Comparison of ENCODE assay signal across 8 mouse cellular contexts in genomic region chr8:84010625-84011611, GRCm38 (mm10). TPM values are rescaled to one million over a fixed set of nuclear protein-coding genes. Genes with fewer than 3 reads are reported as not detected.
A peak's percentile ranks its signal among the peaks of the same experiment; 100 is the strongest.
DNase-seq lines count a peak whose midpoint lies in the region; ATAC-seq and TF ChIP-seq lines count a peak whose summit lies in the region.

No protein-coding gene starts in this region.

- peaks cover 32% of the 10 kb centered on the region for H3K4me1 ChIP-seq in embryonic facial prominence, embryonic 15.5 days
- peaks cover 2 to 22% of the 10 kb centered on the region in 2 experiments; a peak in 3 of 4 replicates for H3K4me1 ChIP-seq in heart, embryonic 14.5 days (ENCODE audit: control insufficient read depth in 2 of 2, insufficient read depth in 2 of 2, low read length in 2 of 2)
- peaks cover 25% of the 10 kb centered on the region for H3K4me1 ChIP-seq in kidney, embryonic 16.5 days (ENCODE audit: insufficient read depth, low read length)
- no peaks in the 10 kb centered on the region; the same call in 1 of the 2 replicates for H3K4me1 ChIP-seq in lung, embryonic 14.5 days (ENCODE audit: insufficient read depth)
- peaks cover 30% of the 10 kb centered on the region for H3K4me1 ChIP-seq in neural tube, embryonic 15.5 days

- H3K4me2 ChIP-seq in embryonic facial prominence, embryonic 15.5 days (replicated peaks), result peak overlapping the region; percentile 99
- peak overlapping the region; percentile 99 for H3K4me2 ChIP-seq in heart, embryonic 14.5 days (ENCODE audit: low read length)
- H3K4me2 ChIP-seq in kidney, embryonic 16.5 days (replicated peaks; ENCODE audit: low read depth, low read length), result peak overlapping the region; percentile 82
- H3K4me2 ChIP-seq in lung, embryonic 14.5 days, result peak overlapping the region; percentile 95
- H3K4me2 ChIP-seq in neural tube, embryonic 15.5 days, result peak overlapping the region; percentile 99

- H3K27ac ChIP-seq in embryonic facial prominence, embryonic 15.5 days (replicated peaks), result no peak overlapping the region
- no peak overlapping the region for H3K27ac ChIP-seq in heart, embryonic 14.5 days (replicated peaks in 1 of 2; ENCODE audit: control insufficient read depth in 1 of 2, insufficient read depth in 1 of 2, low read depth in 2 of 2, low read length in 2 of 2)
- no peak overlapping the region for H3K27ac ChIP-seq in kidney, embryonic 16.5 days (ENCODE audit: low read length)
- H3K27ac ChIP-seq in lung, embryonic 14.5 days (ENCODE audit: low read depth), result no peak overlapping the region
- no peak overlapping the region for H3K27ac ChIP-seq in neural tube, embryonic 15.5 days (replicated peaks)

- peaks cover 41% of the 10 kb centered on the region for H3K27me3 ChIP-seq in embryonic facial prominence, embryonic 15.5 days
- peaks cover 35% of the 10 kb centered on the region for H3K27me3 ChIP-seq in heart, embryonic 14.5 days (ENCODE audit: control insufficient read depth, insufficient read depth, low read length)
- peaks cover 36% of the 10 kb centered on the region for H3K27me3 ChIP-seq in kidney, embryonic 16.5 days (ENCODE audit: insufficient read depth, low read length)
- H3K27me3 ChIP-seq in lung, embryonic 14.5 days (ENCODE audit: insufficient read depth, low read length), result peaks cover 39% of the 10 kb centered on the region
- H3K27me3 ChIP-seq in neural tube, embryonic 15.5 days (replicated peaks), result peaks cover 42% of the 10 kb centered on the region

- TF ChIP-seq CTCF in lung, embryonic 14.5 days (IDR thresholded peaks at IDR 0.05; ENCODE audit: low read depth), result peak; percentile 38; the same call in 1 of the 2 replicates

- ATAC-seq in embryonic facial prominence, embryonic 15.5 days (ENCODE audit: insufficient number of reproducible peaks, low FRiP score, low TSS enrichment, low read depth), result peak; percentile 48
- peak; percentile 42 for ATAC-seq in heart, embryonic 14.5 days (ENCODE audit: insufficient number of reproducible peaks, insufficient read depth, low FRiP score, low read depth)
- ATAC-seq in kidney, embryonic 16.5 days (ENCODE audit: low FRiP score, low TSS enrichment), result peak; percentile 26; the same call in 1 of the 2 replicates
- peak; percentile 34; the same call in 1 of the 2 replicates for ATAC-seq in lung, embryonic 14.5 days (ENCODE audit: insufficient read depth)
- ATAC-seq in neural tube, embryonic 15.5 days (ENCODE audit: low FRiP score), result peak; percentile 61

- WGBS in embryonic facial prominence, embryonic 15.5 days, result under 1% methylated on average over 75 of the region's 83 CpGs
- 2% methylated on average over 83 of the region's 83 CpGs for WGBS in heart, embryonic 14.5 days
- under 1% methylated on average over 80 of the region's 83 CpGs for WGBS in kidney, embryonic 16.5 days
- WGBS in lung, embryonic 14.5 days, result 2% methylated on average over 83 of the region's 83 CpGs
- WGBS in neural tube, embryonic 15.5 days, result 1% methylated on average over 82 of the region's 83 CpGs

- peak overlapping the region; percentile 54 for H3K4me3 ChIP-seq in embryonic facial prominence, embryonic 15.5 days (replicated peaks)
- H3K4me3 ChIP-seq in heart, embryonic 14.5 days (ENCODE audit: control insufficient read depth in 1 of 2, insufficient read depth in 1 of 2, low read depth in 1 of 2, low read length in 2 of 2), result peak overlapping the region; percentile 47 to 52
- peak overlapping the region; percentile 59 for H3K4me3 ChIP-seq in kidney, embryonic 16.5 days (ENCODE audit: low read length)
- peak overlapping the region; percentile 49 for H3K4me3 ChIP-seq in lung, embryonic 14.5 days (ENCODE audit: low read depth, low read length)
- peak overlapping the region; percentile 57 for H3K4me3 ChIP-seq in neural tube, embryonic 15.5 days (replicated peaks)

- H3K36me3 ChIP-seq in embryonic facial prominence, embryonic 15.5 days, result no peaks in the 10 kb centered on the region
- no peaks in the 10 kb centered on the region for H3K36me3 ChIP-seq in heart, embryonic 14.5 days (ENCODE audit: control insufficient read depth, insufficient read depth, low read length)
- no peaks in the 10 kb centered on the region for H3K36me3 ChIP-seq in kidney, embryonic 16.5 days (ENCODE audit: insufficient read depth, low read length)
- no peaks in the 10 kb centered on the region for H3K36me3 ChIP-seq in lung, embryonic 14.5 days (ENCODE audit: insufficient read depth)
- H3K36me3 ChIP-seq in neural tube, embryonic 15.5 days, result no peaks in the 10 kb centered on the region

- DNase-seq in CD4-positive helper T cell, adult 2 months (ENCODE audit: low read depth, low spot score), result peak; percentile 82
- DNase-seq in adrenal gland, postnatal 25 days, result peak; percentile 84
- peak; percentile 87 for DNase-seq in lung, embryonic 14.5 days
- peak; percentile 20 to 71 for DNase-seq in thymus, postnatal 10 days (ENCODE audit: low spot score in 2 of 2)

- H3K9me3 ChIP-seq in embryonic facial prominence, embryonic 15.5 days (replicated peaks), result no peaks in the 10 kb centered on the region
- H3K9me3 ChIP-seq in heart, embryonic 14.5 days (ENCODE audit: control insufficient read depth, low read length), result peaks cover 2% of the 10 kb centered on the region; the same call in 1 of the 2 replicates
- no peaks in the 10 kb centered on the region for H3K9me3 ChIP-seq in kidney, embryonic 16.5 days (ENCODE audit: low read length)
- H3K9me3 ChIP-seq in lung, embryonic 14.5 days (ENCODE audit: low read depth, low read length), result no peaks in the 10 kb centered on the region
- H3K9me3 ChIP-seq in neural tube, embryonic 15.5 days (replicated peaks), result no peaks in the 10 kb centered on the region

- H3K9ac ChIP-seq in embryonic facial prominence, embryonic 15.5 days, result peak overlapping the region; percentile 35
- H3K9ac ChIP-seq in heart, embryonic 14.5 days (ENCODE audit: low read length), result peak overlapping the region; percentile 60; the same call in 1 of the 2 replicates
- H3K9ac ChIP-seq in kidney, embryonic 16.5 days (replicated peaks; ENCODE audit: low read length), result peak overlapping the region; percentile 59
- H3K9ac ChIP-seq in lung, embryonic 14.5 days, result peak overlapping the region; percentile 32
- H3K9ac ChIP-seq in neural tube, embryonic 15.5 days (replicated peaks), result peak overlapping the region; percentile 56

RNA-seq across cellular contexts. Expression of gene 2210011C24Rik, which starts 1.1 kb away (rescaled TPM):
- not detected in 2 replicates for total RNA-seq in adrenal gland, postnatal 25 days (2021)
- 0.88 and 1.5 TPM in 2 replicates for polyA plus RNA-seq in embryonic facial prominence, embryonic 15.5 days (2015; fragmentation: Nextera tagmentation; extraction: Ambion mirVana)
- 0.16 and 0.20 TPM in 2 replicates for polyA plus RNA-seq in heart, embryonic 14.5 days (2014; fragmentation: Nextera tagmentation; extraction: Ambion mirVana)
- polyA plus RNA-seq in kidney, embryonic 16.5 days (2015; fragmentation: Nextera tagmentation; extraction: Ambion mirVana), result 7.5 and 9.0 TPM in 2 replicates
- polyA plus RNA-seq in lung, embryonic 14.5 days (2014; fragmentation: Nextera tagmentation; extraction: Ambion mirVana), result 0.83 and 1.2 TPM in 2 replicates
- polyA plus RNA-seq in neural tube, embryonic 15.5 days (2015; fragmentation: Nextera tagmentation; extraction: Ambion mirVana), result 0.69 and 1.6 TPM in 2 replicates

RNA-seq across cellular contexts. Expression of gene 1700067K01Rik, which starts 9.6 kb away (rescaled TPM):
- total RNA-seq in adrenal gland, postnatal 25 days (2021), result 0.67 TPM in 1 of 2 replicates, not detected in the other
- polyA plus RNA-seq in embryonic facial prominence, embryonic 15.5 days (2015; fragmentation: Nextera tagmentation; extraction: Ambion mirVana), result 1.2 and 1.8 TPM in 2 replicates
- 0.69 and 0.80 TPM in 2 replicates for polyA plus RNA-seq in heart, embryonic 14.5 days (2014; fragmentation: Nextera tagmentation; extraction: Ambion mirVana)
- 0.51 and 1.1 TPM in 2 replicates for polyA plus RNA-seq in kidney, embryonic 16.5 days (2015; fragmentation: Nextera tagmentation; extraction: Ambion mirVana)
- 1.4 and 1.5 TPM in 2 replicates for polyA plus RNA-seq in lung, embryonic 14.5 days (2014; fragmentation: Nextera tagmentation; extraction: Ambion mirVana)
- 0.82 and 1.2 TPM in 2 replicates for polyA plus RNA-seq in neural tube, embryonic 15.5 days (2015; fragmentation: Nextera tagmentation; extraction: Ambion mirVana)

RNA-seq across cellular contexts. Expression of gene Palm3, which starts 10.4 kb away (rescaled TPM):
- 0.76 and 1.4 TPM in 2 replicates for total RNA-seq in adrenal gland, postnatal 25 days (2021)
- 6.5 and 8.6 TPM in 2 replicates for polyA plus RNA-seq in embryonic facial prominence, embryonic 15.5 days (2015; fragmentation: Nextera tagmentation; extraction: Ambion mirVana)
- 0.13 and 1.2 TPM in 2 replicates for polyA plus RNA-seq in heart, embryonic 14.5 days (2014; fragmentation: Nextera tagmentation; extraction: Ambion mirVana)
- 15.5 and 16.7 TPM in 2 replicates for polyA plus RNA-seq in kidney, embryonic 16.5 days (2015; fragmentation: Nextera tagmentation; extraction: Ambion mirVana)
- polyA plus RNA-seq in lung, embryonic 14.5 days (2014; fragmentation: Nextera tagmentation; extraction: Ambion mirVana), result 2.5 and 2.9 TPM in 2 replicates
- 14.1 and 17.0 TPM in 2 replicates for polyA plus RNA-seq in neural tube, embryonic 15.5 days (2015; fragmentation: Nextera tagmentation; extraction: Ambion mirVana)

RNA-seq across cellular contexts. Expression of gene Samd1, which starts 13.4 kb away (rescaled TPM):
- 44.8 and 49.8 TPM in 2 replicates for total RNA-seq in adrenal gland, postnatal 25 days (2021)
- 10.3 and 13.2 TPM in 2 replicates for polyA plus RNA-seq in embryonic facial prominence, embryonic 15.5 days (2015; fragmentation: Nextera tagmentation; extraction: Ambion mirVana)
- 7.3 and 8.5 TPM in 2 replicates for polyA plus RNA-seq in heart, embryonic 14.5 days (2014; fragmentation: Nextera tagmentation; extraction: Ambion mirVana)
- 9.4 and 11.6 TPM in 2 replicates for polyA plus RNA-seq in kidney, embryonic 16.5 days (2015; fragmentation: Nextera tagmentation; extraction: Ambion mirVana)
- polyA plus RNA-seq in lung, embryonic 14.5 days (2014; fragmentation: Nextera tagmentation; extraction: Ambion mirVana), result 16.0 and 17.3 TPM in 2 replicates
- polyA plus RNA-seq in neural tube, embryonic 15.5 days (2015; fragmentation: Nextera tagmentation; extraction: Ambion mirVana), result 7.9 and 8.4 TPM in 2 replicates

RNA-seq across cellular contexts. Expression of gene Il27ra, which starts 31.5 kb away (rescaled TPM):
- total RNA-seq in adrenal gland, postnatal 25 days (2021), result 2.5 and 3.6 TPM in 2 replicates
- polyA plus RNA-seq in embryonic facial prominence, embryonic 15.5 days (2015; fragmentation: Nextera tagmentation; extraction: Ambion mirVana), result 1.4 TPM in 2 replicates
- polyA plus RNA-seq in heart, embryonic 14.5 days (2014; fragmentation: Nextera tagmentation; extraction: Ambion mirVana), result 6.1 and 6.3 TPM in 2 replicates
- 2.9 TPM in 2 replicates for polyA plus RNA-seq in kidney, embryonic 16.5 days (2015; fragmentation: Nextera tagmentation; extraction: Ambion mirVana)
- polyA plus RNA-seq in lung, embryonic 14.5 days (2014; fragmentation: Nextera tagmentation; extraction: Ambion mirVana), result 1.1 TPM in 2 replicates
- polyA plus RNA-seq in neural tube, embryonic 15.5 days (2015; fragmentation: Nextera tagmentation; extraction: Ambion mirVana), result 0.37 and 1.7 TPM in 2 replicates
